Comparison of ENCODE assay signal across 8 mouse cellular contexts in the genomic region with DNA sequence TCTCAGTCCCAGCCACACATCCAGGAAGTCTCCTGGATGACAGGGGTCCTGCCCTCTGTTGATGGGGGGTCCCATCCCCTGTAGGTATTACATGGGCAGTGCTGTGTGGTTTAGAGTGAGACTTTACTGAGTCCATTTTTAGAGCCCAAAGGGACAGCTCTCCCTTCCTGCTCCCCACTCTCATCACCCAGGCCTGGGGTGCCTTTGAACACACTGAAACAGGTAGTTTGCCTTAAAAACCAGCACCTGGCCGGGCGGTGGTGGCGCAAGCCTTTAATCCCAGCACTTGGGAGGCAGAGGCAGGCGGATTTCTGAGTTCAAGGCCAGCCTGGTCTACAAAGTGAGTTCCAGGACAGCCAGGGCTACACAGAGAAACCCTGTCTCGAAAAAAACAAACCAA.
A peak's percentile ranks its signal among the peaks of the same experiment; 100 is the strongest.
DNase-seq lines count a peak whose midpoint lies in the region; ATAC-seq and TF ChIP-seq lines count a peak whose summit lies in the region.
"Not testable (repeated sequence)": the region's sequence is repeated elsewhere in the genome, so short reads cannot be mapped to it uniquely, and the experiment has no call there.

No protein-coding gene starts in this region.

- DNase-seq in MEL (ENCODE audit: low read depth, low spot score); heart, embryonic 10.5 days (ENCODE audit: low spot score); liver, embryonic 11.5 days (ENCODE audit: low spot score); midbrain, embryonic 10.5 days (ENCODE audit: low spot score): not testable (repeated sequence)
- peak; percentile 38 for DNase-seq in thymus, postnatal 4 days

- H3K9me3 ChIP-seq in MEL (replicated peaks; ENCODE audit: insufficient read depth, low read length); embryonic facial prominence, embryonic 15.5 days (replicated peaks); heart, embryonic 10.5 days; kidney, embryonic 15.5 days (replicated peaks); liver, embryonic 11.5 days (ENCODE audit: control insufficient read depth, low read length); midbrain, embryonic 10.5 days (replicated peaks); stomach, embryonic 15.5 days: not testable (repeated sequence)

- WGBS in embryonic facial prominence, embryonic 15.5 days, result 85% methylated on average over 5 of the region's 5 CpGs
- 92% methylated on average over 5 of the region's 5 CpGs for WGBS in heart, embryonic 10.5 days
- 89% methylated on average over 5 of the region's 5 CpGs for WGBS in kidney, embryonic 15.5 days
- 90% methylated on average over 5 of the region's 5 CpGs for WGBS in liver, embryonic 11.5 days
- 90% methylated on average over 5 of the region's 5 CpGs for WGBS in midbrain, embryonic 10.5 days
- WGBS in stomach, embryonic 15.5 days, result 93% methylated on average over 5 of the region's 5 CpGs

- H3K36me3 ChIP-seq in MEL (ENCODE audit: control insufficient read depth in 1 of 2, insufficient read depth in 2 of 2, low read length in 2 of 2), result peaks cover 0 to 54% of the 10 kb centered on the region in 2 experiments; a peak in 2 of 4 replicates
- H3K36me3 ChIP-seq in embryonic facial prominence, embryonic 15.5 days; heart, embryonic 10.5 days; kidney, embryonic 15.5 days; liver, embryonic 11.5 days (ENCODE audit: control insufficient read depth, insufficient read depth, low read length); midbrain, embryonic 10.5 days; stomach, embryonic 15.5 days: not testable (repeated sequence)

- not testable (repeated sequence) for TF ChIP-seq CTCF in MEL (IDR thresholded peaks at IDR 0.05 in 2 of 3, conservative IDR thresholded peaks at IDR 0.05 in 1 of 3; ENCODE audit: control insufficient read depth in 1 of 3, insufficient read depth in 1 of 3, low read depth in 2 of 3, low read length in 3 of 3, poor library complexity in 1 of 3, severe bottlenecking in 1 of 3)

- H3K79me2 ChIP-seq in MEL (ENCODE audit: control insufficient read depth, insufficient read depth, low read length, poor library complexity), result not testable (repeated sequence)

- H3K4me3 ChIP-seq in MEL (ENCODE audit: control insufficient read depth in 1 of 2, insufficient read depth in 1 of 2, low read depth in 2 of 2, low read length in 2 of 2); embryonic facial prominence, embryonic 15.5 days (replicated peaks); heart, embryonic 10.5 days; kidney, embryonic 15.5 days (replicated peaks); liver, embryonic 11.5 days (ENCODE audit: low read depth, low read length); midbrain, embryonic 10.5 days; stomach, embryonic 15.5 days (replicated peaks): not testable (repeated sequence)

- TF ChIP-seq RAD21 in MEL (IDR thresholded peaks at IDR 0.05; ENCODE audit: low read depth, low read length), result not testable (repeated sequence)

- H3K27ac ChIP-seq in MEL (ENCODE audit: control insufficient read depth, low read depth, low read length), result peak overlapping the region; percentile 93
- peak overlapping the region; percentile 82 for H3K27ac ChIP-seq in embryonic facial prominence, embryonic 15.5 days (replicated peaks)
- peak overlapping the region; percentile 63; the same call in 1 of the 2 replicates for H3K27ac ChIP-seq in heart, embryonic 10.5 days
- peak overlapping the region; percentile 34; the same call in 1 of the 2 replicates for H3K27ac ChIP-seq in kidney, embryonic 15.5 days
- H3K27ac ChIP-seq in liver, embryonic 11.5 days (ENCODE audit: low read depth, low read length), result peak overlapping the region; percentile 71; the same call in 1 of the 2 replicates
- H3K27ac ChIP-seq in midbrain, embryonic 10.5 days (replicated peaks), result 0 out of 2 replicates have a peak overlapping the region, but pooled peaks have one; percentile 13
- H3K27ac ChIP-seq in stomach, embryonic 15.5 days, result peak overlapping the region; percentile 48

- H3K27me3 ChIP-seq in MEL (ENCODE audit: control insufficient read depth in 1 of 2, insufficient read depth in 2 of 2, low read length in 2 of 2); embryonic facial prominence, embryonic 15.5 days; heart, embryonic 10.5 days (ENCODE audit: insufficient read depth, poor library complexity, severe bottlenecking); kidney, embryonic 15.5 days; liver, embryonic 11.5 days (replicated peaks; ENCODE audit: control insufficient read depth, insufficient read depth, low read length); midbrain, embryonic 10.5 days (ENCODE audit: low read depth, poor library complexity, severe bottlenecking); stomach, embryonic 15.5 days (replicated peaks): not testable (repeated sequence)

- not testable (repeated sequence) for TF ChIP-seq EP300 in MEL (IDR thresholded peaks at IDR 0.05; ENCODE audit: low read depth in 1 of 2, low read length in 2 of 2)

- ATAC-seq in embryonic facial prominence, embryonic 15.5 days (ENCODE audit: insufficient number of reproducible peaks, low FRiP score, low TSS enrichment, low read depth); kidney, embryonic 15.5 days (replicated peaks; ENCODE audit: low FRiP score); liver, embryonic 11.5 days (replicated peaks; ENCODE audit: low FRiP score); stomach, embryonic 15.5 days (ENCODE audit: insufficient read depth, low FRiP score, low read depth): not testable (repeated sequence)

- H3K4me2 ChIP-seq in embryonic facial prominence, embryonic 15.5 days (replicated peaks); kidney, embryonic 15.5 days; liver, embryonic 11.5 days; stomach, embryonic 15.5 days: not testable (repeated sequence)

- peak overlapping the region; percentile 9 for H3K9ac ChIP-seq in MEL (ENCODE audit: control insufficient read depth, low read depth, low read length, poor library complexity, severe bottlenecking)
- not testable (repeated sequence) for H3K9ac ChIP-seq in embryonic facial prominence, embryonic 15.5 days; kidney, embryonic 15.5 days; liver, embryonic 11.5 days (ENCODE audit: low read depth, low read length); stomach, embryonic 15.5 days

- H3K4me1 ChIP-seq in MEL (ENCODE audit: control insufficient read depth in 1 of 2, insufficient read depth in 2 of 2, low read length in 2 of 2), result peaks cover 38 to 70% of the 10 kb centered on the region in 2 experiments
- peaks cover 89% of the 10 kb centered on the region for H3K4me1 ChIP-seq in embryonic facial prominence, embryonic 15.5 days
- peaks cover 83% of the 10 kb centered on the region for H3K4me1 ChIP-seq in heart, embryonic 10.5 days
- H3K4me1 ChIP-seq in kidney, embryonic 15.5 days, result peaks cover 85% of the 10 kb centered on the region
- H3K4me1 ChIP-seq in liver, embryonic 11.5 days (replicated peaks; ENCODE audit: control insufficient read depth, insufficient read depth, low read length), result peaks cover 82% of the 10 kb centered on the region
- H3K4me1 ChIP-seq in midbrain, embryonic 10.5 days, result peaks cover 66% of the 10 kb centered on the region
- H3K4me1 ChIP-seq in stomach, embryonic 15.5 days, result peaks cover 55% of the 10 kb centered on the region

- TF ChIP-seq POLR2A in MEL (IDR thresholded peaks at IDR 0.05; ENCODE audit: control insufficient read depth in 1 of 2, insufficient read depth in 1 of 2, low read depth in 1 of 2, low read length in 2 of 2, poor library complexity in 1 of 2), result not testable (repeated sequence)

Comparison
In these comparisons a context has a peak if more than half of its experiments do, and no peak if none do; other contexts are left out.
1. H3K27ac ChIP-seq: peak in every context shown above with its lines; median percentile 93 in MEL; 82 in embryonic facial prominence, embryonic 15.5 days; 71 in liver, embryonic 11.5 days; 63 in heart, embryonic 10.5 days; 48 in stomach, embryonic 15.5 days; 34 in kidney, embryonic 15.5 days; 13 in midbrain, embryonic 10.5 days.